Mouse (Mus musculus) liver, embryonic 13.5 days (tissue): ENCODE measurements at regions not wholly inside any gene's neighbourhood (a gene's known extent, or its start where the extent isn't known, plus 50 kb on each side); places are given as distances from the start of the nearest gene placed in this dataset.

ENCODE experiments used
- ATAC-seq: fragments of 200-750 bp; cut with Nextera tagmentation; 2 replicates; pipeline ENCODE4 v1.8.0; 2017; ENCODE audit warnings: low read depth, mild to moderate bottlenecking, moderate number of reproducible peaks, moderate library complexity
- DNase-seq: peaks from one replicate; pipeline ENCODE4 v3.0.0; 2022
- H3K27ac ChIP-seq: fragments of 300-500 bp; sonication (generic); 2 replicates; pipeline ENCODE4 v1.5.1; 2015; ENCODE audit warnings: moderate library complexity, mild to moderate bottlenecking, inconsistent platforms
- H3K27me3 ChIP-seq: fragments of 300-500 bp; sonication (generic); 2 replicates; pipeline ENCODE4 v1.6.1; 2015; ENCODE audit warnings: mild to moderate bottlenecking, inconsistent platforms
- H3K36me3 ChIP-seq: fragments of 300-500 bp; sonication (generic); 2 replicates; pipeline ENCODE4 v1.6.1; 2015; ENCODE audit warnings: mild to moderate bottlenecking, inconsistent platforms
- H3K4me1 ChIP-seq: fragments of 300-500 bp; sonication (generic); replicated peaks from 2 replicates; pipeline ENCODE4 v1.6.1; 2015; ENCODE audit warnings: inconsistent platforms
- H3K4me2 ChIP-seq: fragments of 300-500 bp; sonication (generic); 2 replicates; pipeline ENCODE4 v1.6.1; 2015; ENCODE audit warnings: inconsistent platforms, mild to moderate bottlenecking, moderate library complexity
- H3K4me3 ChIP-seq: fragments of 300-500 bp; sonication (generic); replicated peaks from 2 replicates; pipeline ENCODE4 v1.5.1; 2015; ENCODE audit warnings: mild to moderate bottlenecking, inconsistent platforms
- H3K9ac ChIP-seq: fragments of 300-500 bp; sonication (generic); 2 replicates; pipeline ENCODE4 v1.6.1; 2015; ENCODE audit warnings: mild to moderate bottlenecking, inconsistent platforms
- H3K9me3 ChIP-seq: fragments of 300-500 bp; sonication (generic); replicated peaks from 2 replicates; pipeline ENCODE4 v1.6.1; 2016; ENCODE audit warnings: inconsistent platforms
- WGBS: fragments of 180-500 bp; shearing (Covaris S2); methylation state at CpG from one replicate; pipeline ENCODE4 v1.1.7; 2015; ENCODE audit not compliant: insufficient replicate concordance; 5-methylcytosine and 5-hydroxymethylcytosine counted together

GRCm38 (mm10) chr2:178691865-178692228 is 261.5 kb downstream of the Cdh26 start:
- no peak overlapping the region for H3K27ac ChIP-seq
- 0 out of 2 replicates have a peak, but pooled peaks have one; percentile 21 for ATAC-seq

GRCm38 (mm10) chr2:178692231-178692630 is 261.9 kb downstream of the Cdh26 start:
- H3K4me1 ChIP-seq, result peaks cover 10% of the 10 kb centered on the region
- WGBS, result 56% methylated on average over 3 of the region's 3 CpGs
- no peak overlapping the region for H3K4me3 ChIP-seq
- no peak overlapping the region for H3K9ac ChIP-seq
- no peaks in the 10 kb centered on the region; the same call in 1 of the 2 replicates for H3K9me3 ChIP-seq
- H3K27ac ChIP-seq, result no peak overlapping the region
- ATAC-seq (no peak), DNase-seq (no peak)
- H3K36me3 ChIP-seq, result no peaks in the 10 kb centered on the region
- no peak overlapping the region for H3K4me2 ChIP-seq
- H3K27me3 ChIP-seq, result no peaks in the 10 kb centered on the region

More at GRCm38 (mm10) chr2:178691865-178692228, 261.5 kb downstream of the Cdh26 start:
- Histone ChIP-seq H3K4me2 (no peak overlapping the region), H3K4me3 (no peak overlapping the region), H3K9me3 (no peaks in the 10 kb centered on the region; the same call in 1 of the 2 replicates), H3K36me3 (no peaks in the 10 kb centered on the region), H3K4me1 (peaks cover 10% of the 10 kb centered on the region), H3K27me3 (no peaks in the 10 kb centered on the region), H3K9ac (no peak overlapping the region)
- 49% methylated on average over 4 of the region's 4 CpGs for WGBS
- no peak for DNase-seq

GRCm38 (mm10) chr2:178698648-178699047 is 268.3 kb downstream of the Cdh26 start:
- 70% methylated on average over 13 of the region's 13 CpGs for WGBS
- H3K36me3 ChIP-seq, result no peaks in the 10 kb centered on the region
- H3K9me3 ChIP-seq, result no peaks in the 10 kb centered on the region; the same call in 1 of the 2 replicates
- no peaks in the 10 kb centered on the region for H3K27me3 ChIP-seq
- ATAC-seq (no peak), DNase-seq (no peak)
- no peak overlapping the region for H3K4me2 ChIP-seq
- H3K27ac ChIP-seq, result no peak overlapping the region
- no peaks in the 10 kb centered on the region for H3K4me1 ChIP-seq
- H3K4me3 ChIP-seq, result no peak overlapping the region
- no peak overlapping the region for H3K9ac ChIP-seq

- 56% methylated on average over 3 of the region's 3 CpGs for WGBS
- no peak for ATAC-seq
Measured at GRCm38 (mm10) chr2:178700825-178701224, 270.5 kb downstream of the Cdh26 start.

GRCm38 (mm10) chr2:178704510-178704909 is 274.2 kb downstream of the Cdh26 start:
- no peaks in the 10 kb centered on the region for H3K27me3 ChIP-seq
- H3K9ac ChIP-seq, result no peak overlapping the region
- H3K9me3 ChIP-seq, result no peaks in the 10 kb centered on the region
- H3K36me3 ChIP-seq, result no peaks in the 10 kb centered on the region
- ATAC-seq (no peak), DNase-seq (no peak)
- H3K27ac ChIP-seq, result no peak overlapping the region
- H3K4me1 ChIP-seq, result no peaks in the 10 kb centered on the region
- H3K4me3 ChIP-seq, result no peak overlapping the region
- WGBS, result 47% methylated on average over 3 of the region's 3 CpGs
- no peak overlapping the region for H3K4me2 ChIP-seq

More at GRCm38 (mm10) chr2:178700825-178701224, 270.5 kb downstream of the Cdh26 start:
- Histone ChIP-seq H3K4me1 (no peaks in the 10 kb centered on the region), H3K4me2 (no peak overlapping the region), H3K27me3 (no peaks in the 10 kb centered on the region), H3K27ac (no peak overlapping the region), H3K36me3 (no peaks in the 10 kb centered on the region), H3K9me3 (no peaks in the 10 kb centered on the region), H3K4me3 (no peak overlapping the region), H3K9ac (no peak overlapping the region)
- no peak for DNase-seq

- 56% methylated on average over 2 of the region's 2 CpGs for WGBS
- H3K9me3 ChIP-seq, result no peaks in the 10 kb centered on the region
- H3K4me3 ChIP-seq, result no peak overlapping the region
- no peaks in the 10 kb centered on the region for H3K4me1 ChIP-seq
- no peak overlapping the region for H3K27ac ChIP-seq
- no peak overlapping the region for H3K9ac ChIP-seq
- no peaks in the 10 kb centered on the region for H3K27me3 ChIP-seq
- DNase-seq, result no peak
- H3K36me3 ChIP-seq, result no peaks in the 10 kb centered on the region
- H3K4me2 ChIP-seq, result no peak overlapping the region
- no peak for ATAC-seq
Measured at GRCm38 (mm10) chr2:178708649-178709048, 278.3 kb downstream of the Cdh26 start.

- Histone ChIP-seq H3K9ac (no peak overlapping the region), H3K27me3 (no peaks in the 10 kb centered on the region), H3K9me3 (no peaks in the 10 kb centered on the region), H3K4me1 (no peaks in the 10 kb centered on the region), H3K27ac (no peak overlapping the region), H3K4me3 (no peak overlapping the region), H3K4me2 (no peak overlapping the region), H3K36me3 (no peaks in the 10 kb centered on the region)
- ATAC-seq (peak; percentile 39; the same call in 1 of the 2 replicates), DNase-seq (no peak)
- WGBS, result 32% methylated on average over 5 of the region's 5 CpGs
Measured at GRCm38 (mm10) chr2:178709192-178709881, 279.0 kb downstream of the Cdh26 start.

GRCm38 (mm10) chr2:178710001-178710400 is 279.7 kb downstream of the Cdh26 start:
- Histone ChIP-seq H3K36me3 (no peaks in the 10 kb centered on the region), H3K9me3 (no peaks in the 10 kb centered on the region), H3K9ac (no peak overlapping the region), H3K4me3 (no peak overlapping the region), H3K4me2 (no peak overlapping the region), H3K27me3 (no peaks in the 10 kb centered on the region), H3K27ac (no peak overlapping the region), H3K4me1 (no peaks in the 10 kb centered on the region; the same call in 1 of the 2 replicates)
- DNase-seq (no peak), ATAC-seq (no peak)
- 41% methylated on average over 3 of the region's 3 CpGs for WGBS

GRCm38 (mm10) chr2:178711587-178712080 is 281.3 kb downstream of the Cdh26 start:
- Histone ChIP-seq H3K4me1 (peaks cover 3% of the 10 kb centered on the region; the same call in 1 of the 2 replicates), H3K27ac (no peak overlapping the region), H3K4me2 (no peak overlapping the region), H3K9ac (no peak overlapping the region), H3K27me3 (no peaks in the 10 kb centered on the region), H3K36me3 (no peaks in the 10 kb centered on the region), H3K9me3 (no peaks in the 10 kb centered on the region), H3K4me3 (no peak overlapping the region)
- 62% methylated on average over 5 of the region's 5 CpGs for WGBS
- ATAC-seq, result no peak
- DNase-seq, result no peak

- H3K36me3 ChIP-seq, result no peaks in the 10 kb centered on the region
- H3K4me2 ChIP-seq, result no peak overlapping the region
- H3K27ac ChIP-seq, result no peak overlapping the region
- ATAC-seq (peak; percentile 15; the same call in 1 of the 2 replicates), DNase-seq (no peak)
- WGBS, result 56% methylated on average over 9 of the region's 9 CpGs
- no peaks in the 10 kb centered on the region for H3K27me3 ChIP-seq
- H3K4me3 ChIP-seq, result no peak overlapping the region
- peaks cover 3% of the 10 kb centered on the region; the same call in 1 of the 2 replicates for H3K4me1 ChIP-seq
- H3K9me3 ChIP-seq, result no peaks in the 10 kb centered on the region
- H3K9ac ChIP-seq, result no peak overlapping the region
Measured at GRCm38 (mm10) chr2:178712391-178712892, 282.1 kb downstream of the Cdh26 start.

- 60% methylated on average over 5 of the region's 5 CpGs for WGBS
- Histone ChIP-seq H3K4me3 (no peak overlapping the region), H3K4me2 (no peak overlapping the region), H3K9ac (no peak overlapping the region), H3K27me3 (no peaks in the 10 kb centered on the region), H3K27ac (no peak overlapping the region), H3K9me3 (no peaks in the 10 kb centered on the region), H3K4me1 (peaks cover 3% of the 10 kb centered on the region; the same call in 1 of the 2 replicates), H3K36me3 (no peaks in the 10 kb centered on the region)
- no peak for DNase-seq
- peak; percentile 48 for ATAC-seq
Measured at GRCm38 (mm10) chr2:178715500-178716245, 285.3 kb downstream of the Cdh26 start.
